Mouse (Mus musculus): Measurements from ENCODE around the gene Olfr1432. TPM values are rescaled to one million over a fixed set of nuclear protein-coding genes. Genes with fewer than 3 reads are reported as not detected.

Gene Olfr1432
- not detected for total RNA-seq (2023)

DNA sequence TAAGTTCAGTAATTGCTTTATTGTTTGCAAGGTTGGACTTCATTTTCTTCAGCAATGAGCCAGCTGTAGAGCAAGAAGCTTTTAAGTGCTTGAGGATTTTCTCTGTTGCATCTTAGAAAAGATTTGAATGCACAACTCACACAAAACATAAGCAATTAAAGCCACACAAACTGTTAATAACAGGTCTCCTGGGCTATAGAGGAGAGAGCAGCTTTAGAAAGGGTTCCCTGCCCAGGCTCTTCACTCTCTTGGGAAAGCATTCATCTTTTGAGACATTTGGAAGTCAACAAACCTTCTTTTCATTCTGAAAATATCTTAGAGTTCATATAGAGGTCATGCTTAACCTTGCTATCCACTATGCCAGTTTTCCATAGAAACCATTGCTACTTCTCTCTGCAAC lies at the start of gene Olfr1432:
Gene Olfr1432 (minus strand): TSS at position 101 of the 400 bp plus-strand sequence.

DNA sequence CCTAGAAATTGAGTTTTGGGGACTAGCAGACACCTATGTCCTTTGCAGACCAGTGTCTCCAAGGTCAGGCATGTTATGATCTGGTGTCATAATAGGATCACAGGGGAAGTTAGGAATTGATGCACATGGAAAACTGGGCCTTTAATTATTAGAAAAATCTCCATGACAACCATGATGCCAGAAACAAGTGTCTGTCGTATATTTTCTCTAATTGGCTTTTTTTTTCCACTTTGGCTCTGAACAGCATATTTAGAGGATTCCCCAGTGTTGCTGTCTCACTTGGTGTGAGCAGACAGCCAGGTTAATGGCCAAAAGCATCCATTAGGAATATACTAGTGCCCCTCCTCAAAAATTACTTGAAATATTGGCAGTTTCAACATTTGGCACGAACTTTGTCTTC lies 47.2 kb upstream of the Olfr1432 start, which contains the start of gene Olfr1434:
Gene Olfr1434 (plus strand): TSS at position 301 of the 400 bp plus-strand sequence.

DNA sequence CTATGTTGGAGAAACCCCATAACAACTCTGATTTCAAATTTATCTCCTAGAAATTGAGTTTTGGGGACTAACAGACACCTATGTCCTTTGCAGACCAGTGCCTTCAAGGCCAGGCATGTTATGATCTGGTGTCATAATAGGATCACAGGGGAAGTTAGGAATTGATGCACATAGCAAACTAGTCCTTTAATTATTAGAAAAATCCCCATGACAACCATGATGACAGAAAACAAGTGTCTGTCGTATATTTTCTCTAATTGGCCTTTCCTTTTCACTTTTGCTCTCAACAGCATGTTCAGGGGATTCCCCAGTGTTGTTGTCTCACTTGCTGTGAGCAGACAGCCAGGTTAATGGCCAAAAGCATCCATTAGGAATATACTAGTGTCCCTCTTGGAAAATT lies 28.3 kb upstream of the Olfr1432 start, which contains the start of gene Olfr235:
Gene Olfr235 (plus strand): TSS at position 301 of the 400 bp plus-strand sequence.

DNA sequence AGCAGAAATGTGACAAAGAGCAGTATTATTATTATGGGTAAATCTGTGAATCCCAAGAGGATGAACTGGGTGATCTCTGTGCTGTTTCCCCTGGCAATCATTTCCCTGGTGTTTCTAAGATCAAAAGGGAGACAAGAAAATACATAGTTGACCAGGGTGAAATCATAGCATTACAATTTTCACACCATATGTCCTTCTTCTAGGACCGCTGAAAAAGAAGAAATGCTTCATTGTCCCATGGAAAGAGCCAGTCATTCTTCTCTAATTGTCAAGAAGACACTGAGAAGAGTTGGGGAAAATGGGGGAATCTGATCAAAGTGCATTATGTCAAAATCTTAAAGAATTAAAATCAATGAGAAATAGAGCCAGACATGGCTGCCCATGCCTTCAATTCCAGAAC lies 9.2 kb upstream of the Olfr1432 start, which contains the start of gene Olfr262:
Gene Olfr262 (minus strand): TSS at position 101 of the 400 bp plus-strand sequence.

DNA sequence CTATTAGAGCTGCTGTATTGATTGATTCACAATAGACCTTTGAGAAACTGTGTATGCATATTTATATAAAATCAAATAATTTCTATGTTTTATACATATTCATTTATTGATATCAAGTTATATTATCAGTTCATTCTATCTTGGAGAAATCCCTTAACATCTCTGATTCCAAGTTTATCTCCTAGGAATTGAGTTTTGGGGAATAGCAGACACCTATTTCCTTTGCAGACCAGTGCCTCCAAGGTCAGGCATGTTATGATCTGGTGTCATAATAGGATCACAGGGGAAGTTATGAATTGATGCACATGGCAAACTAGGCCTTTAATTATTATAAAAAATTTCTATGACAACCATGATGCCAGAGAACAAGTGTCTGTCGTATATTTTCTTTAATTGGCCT lies 32.1 kb downstream of the Olfr1432 start, which contains the start of gene Olfr1431:
Gene Olfr1431 (plus strand): TSS at position 301 of the 400 bp plus-strand sequence.

Other genes starting within 250 kb of the Olfr1432 start
- gene Olfr1423, start 191.3 kb downstream of the Olfr1432 start, total RNA-seq (2023): not detected
- not detected for gene Olfr1424, start 169.9 kb downstream of the Olfr1432 start, total RNA-seq (2023)
- not detected for gene Olfr1425, start 154.9 kb downstream of the Olfr1432 start, total RNA-seq (2023)
- not detected for gene Olfr1426, start 140.6 kb downstream of the Olfr1432 start, total RNA-seq (2023)
- gene Olfr1427, start 129.3 kb downstream of the Olfr1432 start, total RNA-seq (2023): not detected
- not detected for gene Olfr1428, start 116.7 kb downstream of the Olfr1432 start, total RNA-seq (2023)
- not detected for gene Olfr76, start 109.4 kb downstream of the Olfr1432 start, total RNA-seq (2023)
- gene Olfr1555-ps1, start 62.5 kb downstream of the Olfr1432 start, total RNA-seq (2023): not detected
- gene Olfr1431, start 32.0 kb downstream of the Olfr1432 start, total RNA-seq (2023): not detected
- not detected for gene Olfr262, start 9.1 kb upstream of the Olfr1432 start, total RNA-seq (2023)
- gene Olfr235, start 28.4 kb upstream of the Olfr1432 start, total RNA-seq (2023): not detected
- gene Olfr1434, start 47.3 kb upstream of the Olfr1432 start, total RNA-seq (2023): not detected
- not detected for gene Olfr1436, start 66.5 kb upstream of the Olfr1432 start, total RNA-seq (2023)
- gene Olfr1437, start 92.5 kb upstream of the Olfr1432 start, total RNA-seq (2023): not detected
- not detected for gene Olfr1438-ps1, start 103.3 kb upstream of the Olfr1432 start, total RNA-seq (2023)
- not detected for gene Olfr1440, start 154.7 kb upstream of the Olfr1432 start, total RNA-seq (2023)
- not detected for gene Olfr1441, start 184.8 kb upstream of the Olfr1432 start, total RNA-seq (2023)
- gene Pfpl, start 195.3 kb upstream of the Olfr1432 start, total RNA-seq (2023): not detected
- gene Mpeg1, start 228.2 kb upstream of the Olfr1432 start, total RNA-seq (2023): 1,000 to 10,000 TPM; 1,721 to 1,841 TPM

Data from monocyte, adult 59 days (primary cell).